Mouse (Mus musculus): Measurements from ENCODE around the gene Dner. TPM values are rescaled to one million over a fixed set of nuclear protein-coding genes. Genes with fewer than 3 reads are reported as not detected.
A peak's percentile ranks its signal among the peaks of the same experiment; 100 is the strongest.

Dner gene
- polyA plus RNA-seq, 1 experiment = 1.8 TPM

- DNase-seq (ENCODE audit: low read depth, low spot score) = no peak
- WGBS = 68% methylated on average over 9 of the region's 9 CpGs
Observed at GRCm38 (mm10) chr1:84417761-84418238, 278.2 kb downstream of the Dner start.

GRCm38 (mm10) chr1:84417276-84417675 lies 278.7 kb downstream of the Dner start:
- WGBS = 74% methylated on average over 6 of the region's 6 CpGs
- no peak for DNase-seq (ENCODE audit: low read depth, low spot score)

- 88% methylated on average over 3 of the region's 3 CpGs for WGBS
- no peak for DNase-seq (ENCODE audit: low read depth, low spot score)
Observed at GRCm38 (mm10) chr1:84414464-84414863, 281.6 kb downstream of the Dner start.

- no peak for DNase-seq (ENCODE audit: low read depth, low spot score)
Observed at GRCm38 (mm10) chr1:84409514-84409913, 286.5 kb downstream of the Dner start.

GRCm38 (mm10) chr1:84408873-84409272 lies 287.1 kb downstream of the Dner start:
- WGBS = 78% methylated on average over 2 of the region's 2 CpGs
- DNase-seq (ENCODE audit: low read depth, low spot score) = no peak

More at GRCm38 (mm10) chr1:84409514-84409913, 286.5 kb downstream of the Dner start:
- 77% methylated on average over 2 of the region's 2 CpGs for WGBS

GRCm38 (mm10) chr1:84406891-84407290 lies 289.1 kb downstream of the Dner start:
- DNase-seq (ENCODE audit: low read depth, low spot score) = peak; percentile 1

GRCm38 (mm10) chr1:84405551-84406290 lies 290.3 kb downstream of the Dner start:
- 82% methylated on average over 5 of the region's 5 CpGs for WGBS
- no peak for DNase-seq (ENCODE audit: low read depth, low spot score)

More at GRCm38 (mm10) chr1:84406891-84407290, 289.1 kb downstream of the Dner start:
- WGBS = 27% methylated on average over 4 of the region's 4 CpGs

GRCm38 (mm10) chr1:84404880-84405279 lies 291.1 kb downstream of the Dner start:
- 60% methylated on average over 12 of the region's 12 CpGs for WGBS
- no peak for DNase-seq (ENCODE audit: low read depth, low spot score)

- no peak for DNase-seq (ENCODE audit: low read depth, low spot score)
- WGBS = 88% methylated on average over 1 of the region's 1 CpGs
Observed at GRCm38 (mm10) chr1:84402154-84402553, 293.9 kb downstream of the Dner start.

- DNase-seq (ENCODE audit: low read depth, low spot score) = no peak
- WGBS = 59% methylated on average over 3 of the region's 3 CpGs
Observed at GRCm38 (mm10) chr1:84399671-84400070, 296.4 kb downstream of the Dner start.

- DNase-seq (ENCODE audit: low read depth, low spot score) = no peak
- WGBS = 79% methylated on average over 4 of the region's 4 CpGs
Observed at GRCm38 (mm10) chr1:84399118-84399517, 296.9 kb downstream of the Dner start.

- WGBS = 71% methylated on average over 3 of the region's 3 CpGs
- DNase-seq (ENCODE audit: low read depth, low spot score) = no peak
Observed at GRCm38 (mm10) chr1:84396787-84397186, 299.2 kb downstream of the Dner start.

- WGBS = 73% methylated on average over 8 of the region's 8 CpGs
- DNase-seq (ENCODE audit: low read depth, low spot score) = no peak
Observed at GRCm38 (mm10) chr1:84395928-84396327, 300.1 kb downstream of the Dner start.

GRCm38 (mm10) chr1:84390961-84391360 lies 305.1 kb downstream of the Dner start:
- WGBS = 81% methylated on average over 4 of the region's 4 CpGs
- no peak for DNase-seq (ENCODE audit: low read depth, low spot score)

- no peak for DNase-seq (ENCODE audit: low read depth, low spot score)
- WGBS = 65% methylated on average over 4 of the region's 4 CpGs
Observed at GRCm38 (mm10) chr1:84387616-84388015, 308.4 kb downstream of the Dner start.

GRCm38 (mm10) chr1:84386481-84387146 lies 309.4 kb downstream of the Dner start:
- DNase-seq (ENCODE audit: low read depth, low spot score) = no peak
- WGBS = 66% methylated on average over 8 of the region's 8 CpGs

GRCm38 (mm10) chr1:84382709-84383108 lies 313.3 kb downstream of the Dner start:
- no peak for DNase-seq (ENCODE audit: low read depth, low spot score)

GRCm38 (mm10) chr1:84382064-84382463 lies 314.0 kb downstream of the Dner start:
- 93% methylated on average over 5 of the region's 5 CpGs for WGBS
- DNase-seq (ENCODE audit: low read depth, low spot score) = no peak

More at GRCm38 (mm10) chr1:84382709-84383108, 313.3 kb downstream of the Dner start:
- 64% methylated on average over 1 of the region's 1 CpGs for WGBS

GRCm38 (mm10) chr1:84380895-84381294 lies 315.1 kb downstream of the Dner start:
- no peak for DNase-seq (ENCODE audit: low read depth, low spot score)
- 74% methylated on average over 3 of the region's 3 CpGs for WGBS

- DNase-seq (ENCODE audit: low read depth, low spot score) = no peak
- 41% methylated on average over 3 of the region's 3 CpGs for WGBS
Observed at GRCm38 (mm10) chr1:84367733-84368132, 328.3 kb downstream of the Dner start.

- DNase-seq (ENCODE audit: low read depth, low spot score) = no peak
- 60% methylated on average over 3 of the region's 3 CpGs for WGBS
Observed at GRCm38 (mm10) chr1:84366553-84366952, 329.5 kb downstream of the Dner start.
